Mouse (Mus musculus) lung, postnatal 0 days (tissue): Measurements from ENCODE around the gene 1700069L16Rik.

ENCODE experiments used
- CTCF ChIP-seq: IDR thresholded peaks from 2 replicates; pipeline ENCODE4 v1.5.1; 2016; ENCODE audit warnings: antibody characterized with exemption, mild to moderate bottlenecking
- EP300 ChIP-seq: IDR thresholded peaks from 2 replicates; pipeline ENCODE4 v1.6.1; 2016; ENCODE audit warnings: antibody characterized with exemption, mild to moderate bottlenecking, control low read depth

DNA sequence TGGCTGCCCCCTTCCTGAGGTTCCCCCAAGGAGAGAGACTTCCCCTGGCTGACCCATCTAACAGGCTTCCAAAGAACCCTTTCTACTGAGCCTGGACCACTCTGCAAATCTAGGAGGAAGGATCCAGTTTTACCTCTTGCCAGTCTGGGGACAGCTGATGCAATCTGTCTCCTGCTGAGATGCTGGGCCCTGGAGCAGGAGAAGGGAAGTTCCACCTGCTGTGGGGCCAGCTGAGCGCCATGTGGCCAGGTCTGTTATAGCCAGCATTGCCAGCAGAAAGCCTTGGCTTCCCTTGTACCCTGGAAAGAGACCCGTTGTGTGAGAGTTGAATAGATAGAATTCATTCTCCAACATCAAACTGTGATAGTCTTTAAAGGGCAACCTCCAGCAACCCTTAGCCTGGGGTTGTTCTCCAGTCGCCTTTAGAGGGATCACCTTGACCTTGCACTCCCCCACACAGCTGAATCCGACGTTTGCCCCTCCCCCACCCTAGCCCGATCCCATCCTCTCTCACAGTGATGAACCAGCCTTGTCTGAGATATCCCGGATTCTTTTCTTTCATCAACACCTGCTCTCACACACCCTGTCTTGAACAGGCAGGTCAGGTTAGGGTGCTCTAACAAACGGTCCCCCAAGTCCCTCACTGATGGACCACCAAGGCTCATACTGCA lies 870 bp downstream of the 1700069L16Rik start:
- TF ChIP-seq CTCF (no peak), EP300 (no peak)
